Mouse (Mus musculus): ENCODE results near the gene Mical3. TPM values are rescaled to one million over a fixed set of nuclear protein-coding genes. Genes with fewer than 3 reads are reported as not detected.

Mical3 gene
- polyA plus RNA-seq, 2 experiments from 2014 or later: 7.1 to 9.1 TPM

GRCm38 (mm10) chr6:120894524-120894923 lies 236.3 kb downstream of the Mical3 start:
- ATAC-seq: no peak

DNA sequence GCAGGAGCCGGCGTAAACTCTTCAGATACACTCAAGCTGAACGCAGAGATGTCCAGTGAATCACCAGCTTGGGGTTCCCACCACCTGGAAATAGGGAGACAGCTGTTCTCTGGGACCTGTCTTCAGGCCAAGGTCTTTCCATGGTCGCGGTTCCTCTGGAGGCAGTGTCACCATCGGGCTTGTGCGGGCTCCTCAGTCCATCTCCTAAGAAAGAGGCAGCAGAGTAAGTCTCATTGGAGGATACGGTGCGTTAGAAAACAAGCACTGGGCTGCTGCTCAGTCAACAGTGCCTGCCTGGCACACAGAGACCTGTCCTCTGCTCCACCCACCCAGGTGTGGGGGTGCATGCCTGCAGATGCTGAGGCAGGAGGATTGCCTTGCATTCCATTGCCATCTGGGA lies 236.7 kb downstream of the Mical3 start:
- ATAC-seq: no peak

GRCm38 (mm10) chr6:120886696-120887095 lies 244.1 kb downstream of the Mical3 start:
- no peak for ATAC-seq

DNA sequence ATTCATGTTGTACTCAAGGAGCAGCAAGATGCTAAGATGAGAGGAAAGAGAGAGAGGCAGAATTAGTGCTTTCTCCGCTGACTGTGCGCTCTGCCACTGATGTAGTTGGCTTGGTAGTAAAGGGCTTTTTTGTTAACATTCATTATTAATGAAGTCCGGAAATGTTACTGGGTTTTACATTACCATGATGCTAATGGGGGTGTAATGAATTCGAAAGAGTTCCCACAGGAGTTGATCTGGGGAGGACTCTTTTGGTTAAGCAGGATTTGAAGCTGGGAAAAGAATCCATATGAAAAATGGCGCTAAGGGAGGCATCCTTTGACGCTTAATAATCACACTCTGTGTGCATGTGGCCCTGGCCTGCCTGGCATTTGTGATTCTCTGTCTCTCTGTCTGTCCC lies 246.4 kb downstream of the Mical3 start:
- ATAC-seq: no peak

Other genes starting within 250 kb of the Mical3 start
- 10 to 100 TPM; 43.2 to 44.9 TPM for gene Bid, start 214.1 kb downstream of the Mical3 start, polyA plus RNA-seq (2017; shearing (Covaris generic))
- 1 to 10 TPM; 1.9 to 2.1 TPM for gene Pex26, start 52.7 kb upstream of the Mical3 start, polyA plus RNA-seq (2017; shearing (Covaris generic))
- under 1 TPM; 0.42 to 0.51 TPM for gene Tuba8, start 79.7 kb upstream of the Mical3 start, polyA plus RNA-seq (2017; shearing (Covaris generic))
- gene Usp18, start 114.9 kb upstream of the Mical3 start, polyA plus RNA-seq (2017; shearing (Covaris generic)): 10 to 100 TPM; 75.8 to 85.7 TPM
- gene Slc6a13, start 169.2 kb upstream of the Mical3 start, polyA plus RNA-seq (2017; shearing (Covaris generic)): under 1 TPM; 0.55 to 0.93 TPM
- not detected for gene Slc6a12, start 212.1 kb upstream of the Mical3 start, polyA plus RNA-seq (2017; shearing (Covaris generic))

Measured in activated CD4-positive, CD25-positive, alpha-beta regulatory T cell, adult 4 months (primary cell).